Mouse (Mus musculus) heart, postnatal 0 days (tissue): ENCODE results near the gene Col4a2.

Source experiments
- CTCF ChIP-seq: IDR thresholded peaks from 2 replicates; pipeline ENCODE4 v1.5.1; 2016; ENCODE audit warnings: antibody characterized with exemption, control low read depth, low read depth
- EP300 ChIP-seq: IDR thresholded peaks from 2 replicates; pipeline ENCODE4 v1.6.1; 2016; ENCODE audit warnings: antibody characterized with exemption, low read depth

DNA sequence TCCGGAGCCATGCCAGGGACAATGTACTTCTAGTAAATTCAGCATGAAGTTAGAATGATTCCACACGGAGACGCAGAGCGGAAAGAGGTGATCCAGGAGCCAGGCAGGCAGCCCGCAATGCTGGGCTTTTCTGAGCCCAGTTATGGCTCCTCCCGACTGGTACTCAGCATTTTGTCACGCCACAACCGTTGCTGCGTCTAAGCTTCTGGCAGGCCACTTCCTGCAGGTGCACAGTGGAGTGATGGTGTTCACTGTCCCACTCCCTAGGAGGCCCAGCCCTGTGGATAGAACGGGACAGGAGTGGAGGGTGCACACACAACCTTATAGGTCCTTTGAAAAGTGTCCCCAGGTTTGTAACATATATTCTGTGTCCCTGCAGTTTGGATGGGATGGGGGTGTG, 83.0 kb downstream of the Col4a2 start:
- TF ChIP-seq CTCF, result no peak
- no peak for TF ChIP-seq EP300
